Mouse (Mus musculus): ENCODE measurements around the gene Dgki.

The Dgki gene

GRCm38 (mm10) chr6:37292068-37292467 lies 7.9 kb downstream of the Dgki start:
- DNase-seq: no peak

DNA sequence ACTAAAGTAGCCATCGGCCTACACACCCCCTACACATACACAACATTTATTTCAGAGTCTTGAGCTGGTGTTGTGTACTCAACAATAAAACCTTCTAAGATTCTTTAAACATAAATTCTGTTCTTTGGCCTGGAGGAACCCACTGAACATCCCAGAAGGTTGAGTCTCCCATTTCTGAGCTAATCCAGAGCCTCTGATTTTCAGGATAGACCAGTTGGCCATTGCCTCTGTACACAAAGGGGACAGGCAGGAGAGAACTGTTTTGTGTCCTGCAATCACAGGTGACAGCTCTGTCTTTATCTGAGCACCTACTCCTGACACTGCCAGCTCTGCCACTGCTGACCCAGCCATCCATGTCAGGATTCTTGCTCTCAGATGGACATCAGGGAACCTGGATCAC lies 8.8 kb downstream of the Dgki start:
- no peak for DNase-seq

DNA sequence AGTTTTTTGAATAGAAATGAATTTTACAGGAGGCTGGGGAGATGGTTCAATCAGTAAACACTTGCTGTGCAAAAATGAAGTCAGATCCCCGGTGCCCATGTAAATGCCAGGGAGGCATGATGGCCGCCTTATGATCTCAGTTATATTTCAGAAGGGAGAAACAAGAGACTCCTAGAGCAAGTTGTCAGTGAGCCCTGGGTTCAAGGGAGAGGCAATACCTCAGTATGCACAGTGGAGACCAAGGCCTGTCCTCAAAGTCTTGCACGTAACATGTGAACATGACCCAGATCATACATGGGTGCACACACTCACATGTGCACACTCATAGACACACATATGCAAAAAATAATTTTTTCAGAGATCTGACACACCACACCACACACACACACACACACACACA lies 9.3 kb downstream of the Dgki start:
- no peak for DNase-seq

- DNase-seq: no peak
Measured at GRCm38 (mm10) chr6:37286134-37286533, 13.8 kb downstream of the Dgki start.

GRCm38 (mm10) chr6:37284879-37285278 lies 15.1 kb downstream of the Dgki start:
- no peak for DNase-seq

DNA sequence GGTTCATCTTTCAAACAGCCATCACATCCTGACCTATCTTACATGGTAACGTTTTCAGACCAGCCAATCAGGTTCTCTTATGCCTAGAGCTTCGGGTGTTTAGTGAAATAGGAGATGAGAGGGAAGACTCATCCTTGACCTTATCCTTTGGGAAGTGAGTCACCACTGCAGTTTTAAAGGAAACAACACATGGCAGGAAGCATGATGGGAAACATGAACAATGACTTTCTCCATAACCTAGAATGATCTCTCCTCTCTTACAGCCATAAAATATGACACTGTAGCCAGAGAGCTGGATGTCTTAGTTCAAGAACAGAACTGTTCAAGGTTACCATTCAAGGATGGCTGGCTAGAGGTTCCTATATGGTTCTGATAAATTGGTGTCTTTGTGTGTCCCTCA lies 16.6 kb downstream of the Dgki start:
- no peak for DNase-seq

- DNase-seq: no peak
Measured at GRCm38 (mm10) chr6:37282659-37283058, 17.3 kb downstream of the Dgki start.

GRCm38 (mm10) chr6:37276834-37277715 lies 22.9 kb downstream of the Dgki start:
- peak; percentile 14 for DNase-seq

GRCm38 (mm10) chr6:37276181-37276580 lies 23.8 kb downstream of the Dgki start:
- DNase-seq: no peak

- no peak for DNase-seq
Measured at GRCm38 (mm10) chr6:37270905-37271591, 28.9 kb downstream of the Dgki start.

DNA sequence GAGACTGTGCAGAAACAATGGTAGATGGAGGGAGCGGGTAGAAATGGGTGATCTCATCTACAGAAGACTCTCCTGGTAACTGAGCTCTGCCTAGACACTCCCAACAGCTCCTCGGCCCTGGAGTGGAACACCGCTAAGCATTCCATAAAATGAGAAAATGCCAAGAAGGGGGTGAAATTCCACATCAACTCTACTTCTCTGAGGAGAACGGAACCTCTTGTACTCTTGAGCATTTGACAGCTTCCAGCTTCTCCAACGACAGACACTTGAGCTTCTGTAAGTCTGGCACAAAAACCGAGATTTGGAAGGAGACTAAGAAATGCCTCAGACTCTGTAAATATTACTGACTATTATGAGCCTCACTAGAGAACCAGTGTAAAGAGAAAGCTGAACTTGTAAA lies 31.4 kb downstream of the Dgki start:
- no peak for DNase-seq

- no peak for DNase-seq
Measured at GRCm38 (mm10) chr6:37267952-37268351, 32.0 kb downstream of the Dgki start.

DNA sequence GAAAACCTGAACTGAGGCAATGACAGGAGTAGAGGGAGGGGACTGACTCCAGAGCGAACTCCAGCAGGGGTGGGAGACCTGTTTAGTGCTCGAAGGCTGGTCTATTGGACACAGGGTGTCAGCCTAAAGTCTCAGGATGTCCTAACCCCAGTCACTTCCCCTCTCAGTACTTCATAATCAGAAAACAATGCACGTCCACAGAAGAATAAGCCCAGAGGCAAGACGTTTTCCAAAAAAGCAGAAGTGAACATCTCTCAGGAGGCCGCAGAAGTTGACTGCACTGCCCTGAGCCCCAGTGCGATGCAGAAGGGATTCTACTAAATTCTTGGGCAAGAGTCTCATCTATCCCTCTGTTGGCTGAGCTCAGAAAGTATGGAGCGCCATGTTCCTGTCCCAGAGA lies 37.5 kb downstream of the Dgki start:
- DNase-seq: no peak

DNA sequence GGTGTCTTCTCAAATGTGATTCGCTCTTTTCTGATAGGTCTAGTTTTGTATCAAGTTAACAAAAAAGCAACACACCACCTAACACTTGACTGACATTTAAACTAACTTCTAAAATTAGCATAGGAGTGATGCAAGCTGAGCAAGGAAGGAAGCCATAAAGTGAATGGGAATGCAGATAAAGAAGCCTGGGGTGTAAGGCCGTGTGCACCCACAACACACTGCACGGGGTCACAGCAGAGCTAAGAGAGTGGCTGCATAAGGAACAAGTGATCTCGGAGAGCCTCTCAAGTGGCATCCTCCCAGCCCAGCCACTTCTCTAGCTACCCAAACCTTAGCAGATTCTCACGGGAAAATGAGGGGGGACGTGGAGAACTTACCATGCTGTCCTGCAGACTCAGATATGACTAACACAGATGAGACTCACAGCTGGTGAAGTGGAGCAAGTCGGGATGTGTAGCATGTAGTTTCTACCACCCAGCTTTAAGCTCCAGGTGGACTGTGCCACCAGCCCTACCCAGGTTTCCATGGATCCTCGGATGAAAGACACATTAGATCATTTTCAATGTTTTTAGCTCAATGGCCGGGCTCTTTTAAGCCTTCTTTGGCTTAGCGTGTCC lies 38.6 kb downstream of the Dgki start:
- DNase-seq: no peak

- DNase-seq: no peak
Measured at GRCm38 (mm10) chr6:37258662-37259061, 41.3 kb downstream of the Dgki start.

- peak; percentile 56 for DNase-seq
Measured at GRCm38 (mm10) chr6:37254144-37254543, 45.8 kb downstream of the Dgki start.

GRCm38 (mm10) chr6:37252536-37252935 lies 47.4 kb downstream of the Dgki start:
- DNase-seq: no peak

DNA sequence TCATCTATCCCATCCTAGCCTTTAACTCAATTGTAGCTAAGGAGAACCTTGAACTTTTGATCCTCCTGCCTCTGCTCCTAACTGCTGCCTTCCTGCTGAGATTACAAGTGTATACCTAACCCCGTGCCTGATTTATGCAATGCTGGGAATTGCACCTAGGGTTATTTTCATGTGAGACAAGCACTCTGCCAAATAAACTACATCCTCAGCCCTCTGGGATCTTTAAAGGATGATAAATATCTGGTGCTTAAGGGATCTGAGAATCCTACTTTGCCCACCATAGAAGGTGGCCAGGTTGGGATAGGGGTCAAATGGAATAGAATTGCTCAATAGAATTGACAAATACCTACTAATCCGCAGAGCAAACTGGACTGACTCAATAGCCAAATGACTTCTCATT lies 49.3 kb downstream of the Dgki start:
- DNase-seq: no peak

- DNase-seq: no peak
Measured at GRCm38 (mm10) chr6:37245757-37246156, 54.2 kb downstream of the Dgki start.

- no peak for DNase-seq
Measured at GRCm38 (mm10) chr6:37244074-37244473, 55.9 kb downstream of the Dgki start.

DNA sequence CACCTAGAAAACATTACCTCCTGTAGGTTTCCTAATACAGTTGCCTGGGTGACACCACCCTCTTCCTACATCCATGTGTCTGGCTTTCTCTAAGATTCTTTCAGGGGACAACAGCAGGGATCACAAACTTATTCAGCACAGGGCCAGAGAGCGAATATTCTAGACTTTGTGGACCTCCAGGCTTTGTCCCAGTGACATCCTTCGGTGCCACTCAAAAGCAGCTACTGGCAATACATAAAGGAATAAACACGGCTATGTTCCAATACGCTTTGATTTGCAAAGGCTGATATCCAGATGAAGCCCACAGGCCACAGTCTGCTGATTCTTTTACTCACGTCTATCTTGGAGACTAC lies 57.2 kb downstream of the Dgki start:
- no peak for DNase-seq

DNA sequence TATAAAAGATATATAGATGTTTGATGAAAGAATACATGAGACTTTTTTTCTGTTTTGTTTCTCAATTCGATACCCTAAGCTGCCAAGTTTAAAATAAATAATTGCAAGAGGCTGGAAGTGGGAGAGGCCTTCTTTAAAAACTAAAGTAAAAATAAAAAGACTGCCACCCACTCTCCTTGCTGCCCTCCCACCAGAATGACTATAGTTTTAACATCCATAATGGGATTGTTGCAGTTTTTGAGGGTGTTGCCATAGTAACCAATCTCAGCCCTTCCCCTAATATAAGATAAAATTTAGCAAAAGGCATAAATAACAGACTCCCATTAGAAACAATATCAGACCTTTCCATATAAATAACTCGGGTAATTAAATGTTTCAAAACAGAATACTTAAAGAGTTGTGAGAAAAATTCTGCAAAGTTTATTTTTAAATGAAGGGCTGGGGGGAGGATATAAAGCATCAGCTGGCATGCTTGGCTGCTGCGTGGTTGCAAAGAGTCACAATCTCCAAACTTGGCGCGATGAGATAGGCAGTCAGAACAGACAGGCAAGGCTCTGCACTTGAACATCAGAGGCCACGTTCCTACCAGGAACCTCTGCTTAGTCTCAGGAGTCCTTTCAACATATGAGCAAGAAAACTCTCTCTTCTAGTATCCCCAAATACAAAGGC lies 57.8 kb downstream of the Dgki start:
- no peak for DNase-seq

DNA sequence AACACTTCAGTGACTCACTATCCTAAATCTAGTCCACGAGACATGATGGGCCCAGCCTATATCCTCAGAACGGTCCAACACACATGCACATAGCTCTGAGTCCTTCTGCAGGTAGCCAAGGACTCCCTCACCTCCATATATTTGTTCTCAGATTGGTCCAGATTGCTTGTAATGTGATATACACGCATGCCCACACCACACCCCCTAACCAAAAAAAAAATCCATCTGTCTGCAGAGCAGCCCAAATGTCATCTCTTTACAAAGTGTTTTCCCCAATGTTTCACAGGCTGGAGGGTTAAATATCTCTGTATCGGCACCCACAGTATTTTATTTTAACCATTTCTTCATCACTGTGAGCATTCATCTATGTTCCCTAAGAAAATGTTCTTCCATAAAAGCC lies 58.5 kb downstream of the Dgki start:
- no peak for DNase-seq

All from kidney, postnatal 10 days (tissue).